Mouse (Mus musculus): ENCODE measurements around the gene Scrn1. TPM values are rescaled to one million over a fixed set of nuclear protein-coding genes. Genes with fewer than 3 reads are reported as not detected.

Scrn1 gene
- polyA plus RNA-seq, 1 experiment from 2014 or later = 8.6 TPM

- WGBS = 91% methylated on average over 4 of the region's 4 CpGs
- no peak overlapping the region for H3K9ac ChIP-seq
- no peaks in the 10 kb centered on the region for H3K36me3 ChIP-seq
- no peak for ATAC-seq (replicated peaks; ENCODE audit: low FRiP score)
- no peak overlapping the region for H3K4me3 ChIP-seq (replicated peaks)
- H3K4me2 ChIP-seq = no peak overlapping the region
- no peaks in the 10 kb centered on the region for H3K9me3 ChIP-seq (replicated peaks)
- no peak overlapping the region for H3K27ac ChIP-seq
- H3K4me1 ChIP-seq = peaks cover 30% of the 10 kb centered on the region
- H3K27me3 ChIP-seq = peaks cover 21% of the 10 kb centered on the region
Measured at GRCm38 (mm10) chr6:54563561-54563960, 2.7 kb downstream of the Scrn1 start.

GRCm38 (mm10) chr6:54562018-54562809 lies 4.1 kb downstream of the Scrn1 start:
- no peak for ATAC-seq (replicated peaks; ENCODE audit: low FRiP score)
- H3K27ac ChIP-seq = no peak overlapping the region
- no peaks in the 10 kb centered on the region for H3K9me3 ChIP-seq (replicated peaks)
- no peaks in the 10 kb centered on the region for H3K36me3 ChIP-seq
- WGBS = 73% methylated on average over 16 of the region's 17 CpGs
- H3K9ac ChIP-seq = no peak overlapping the region
- H3K4me3 ChIP-seq (replicated peaks) = no peak overlapping the region
- peaks cover 17% of the 10 kb centered on the region for H3K27me3 ChIP-seq
- peaks cover 20% of the 10 kb centered on the region for H3K4me1 ChIP-seq
- H3K4me2 ChIP-seq = no peak overlapping the region

GRCm38 (mm10) chr6:54558466-54558865 lies 7.8 kb downstream of the Scrn1 start:
- Histone ChIP-seq H3K9ac (no peak overlapping the region), H3K4me1 (peaks cover 8% of the 10 kb centered on the region; the same call in 1 of the 2 replicates), H3K4me3 (replicated peaks) (no peak overlapping the region), H3K36me3 (no peaks in the 10 kb centered on the region), H3K27me3 (no peaks in the 10 kb centered on the region), H3K27ac (no peak overlapping the region), H3K4me2 (no peak overlapping the region), H3K9me3 (replicated peaks) (no peaks in the 10 kb centered on the region)
- WGBS = 68% methylated on average over 7 of the region's 7 CpGs
- no peak for ATAC-seq (replicated peaks; ENCODE audit: low FRiP score)

GRCm38 (mm10) chr6:54557671-54558070 lies 8.6 kb downstream of the Scrn1 start:
- Histone ChIP-seq H3K9me3 (replicated peaks) (no peaks in the 10 kb centered on the region), H3K4me2 (no peak overlapping the region), H3K4me3 (replicated peaks) (no peak overlapping the region), H3K27ac (no peak overlapping the region), H3K36me3 (no peaks in the 10 kb centered on the region), H3K4me1 (peaks cover 9% of the 10 kb centered on the region; the same call in 1 of the 2 replicates), H3K9ac (no peak overlapping the region), H3K27me3 (no peaks in the 10 kb centered on the region)
- no peak for ATAC-seq (replicated peaks; ENCODE audit: low FRiP score)
- WGBS = 93% methylated on average over 7 of the region's 7 CpGs

- H3K9ac ChIP-seq = no peak overlapping the region
- WGBS = 56% methylated on average over 1 of the region's 1 CpGs
- no peak overlapping the region for H3K4me2 ChIP-seq
- H3K27ac ChIP-seq = no peak overlapping the region
- no peak for ATAC-seq (replicated peaks; ENCODE audit: low FRiP score)
- H3K4me1 ChIP-seq = peaks cover 16% of the 10 kb centered on the region; the same call in 1 of the 2 replicates
- H3K27me3 ChIP-seq = no peaks in the 10 kb centered on the region
- no peaks in the 10 kb centered on the region for H3K9me3 ChIP-seq (replicated peaks)
- no peak overlapping the region for H3K4me3 ChIP-seq (replicated peaks)
- no peaks in the 10 kb centered on the region for H3K36me3 ChIP-seq
Measured at GRCm38 (mm10) chr6:54555816-54556215, 10.5 kb downstream of the Scrn1 start.

GRCm38 (mm10) chr6:54554341-54555110 lies 11.8 kb downstream of the Scrn1 start:
- Histone ChIP-seq H3K4me1 (peaks cover 16% of the 10 kb centered on the region; the same call in 1 of the 2 replicates), H3K27me3 (no peaks in the 10 kb centered on the region), H3K27ac (peak overlapping the region; percentile 28; the same call in 1 of the 2 replicates), H3K9ac (no peak overlapping the region), H3K9me3 (replicated peaks) (no peaks in the 10 kb centered on the region), H3K4me2 (no peak overlapping the region), H3K4me3 (replicated peaks) (no peak overlapping the region), H3K36me3 (no peaks in the 10 kb centered on the region)
- WGBS = 52% methylated on average over 8 of the region's 8 CpGs
- ATAC-seq (replicated peaks; ENCODE audit: low FRiP score) = peak; percentile 42; the same call in 1 of the 2 replicates

- Histone ChIP-seq H3K27ac (no peak overlapping the region), H3K9me3 (replicated peaks) (no peaks in the 10 kb centered on the region), H3K27me3 (no peaks in the 10 kb centered on the region), H3K4me1 (peaks cover 22% of the 10 kb centered on the region), H3K36me3 (no peaks in the 10 kb centered on the region), H3K9ac (no peak overlapping the region), H3K4me2 (no peak overlapping the region), H3K4me3 (replicated peaks) (no peak overlapping the region)
- WGBS = 79% methylated on average over 2 of the region's 2 CpGs
- no peak for ATAC-seq (replicated peaks; ENCODE audit: low FRiP score)
Measured at GRCm38 (mm10) chr6:54553632-54554031, 12.7 kb downstream of the Scrn1 start.

- Histone ChIP-seq H3K4me1 (peaks cover 27% of the 10 kb centered on the region), H3K4me2 (no peak overlapping the region), H3K27me3 (no peaks in the 10 kb centered on the region), H3K9ac (no peak overlapping the region), H3K27ac (no peak overlapping the region), H3K9me3 (replicated peaks) (no peaks in the 10 kb centered on the region), H3K36me3 (no peaks in the 10 kb centered on the region), H3K4me3 (replicated peaks) (no peak overlapping the region)
- 76% methylated on average over 9 of the region's 9 CpGs for WGBS
- no peak for ATAC-seq (replicated peaks; ENCODE audit: low FRiP score)
Measured at GRCm38 (mm10) chr6:54552721-54553413, 13.4 kb downstream of the Scrn1 start.

GRCm38 (mm10) chr6:54550801-54551323 lies 15.4 kb downstream of the Scrn1 start:
- ATAC-seq (replicated peaks; ENCODE audit: low FRiP score) = no peak
- no peaks in the 10 kb centered on the region for H3K36me3 ChIP-seq
- no peak overlapping the region for H3K27ac ChIP-seq
- peaks cover 27% of the 10 kb centered on the region for H3K4me1 ChIP-seq
- no peak overlapping the region for H3K4me2 ChIP-seq
- H3K9ac ChIP-seq = no peak overlapping the region
- 41% methylated on average over 7 of the region's 7 CpGs for WGBS
- no peaks in the 10 kb centered on the region for H3K27me3 ChIP-seq
- no peaks in the 10 kb centered on the region for H3K9me3 ChIP-seq (replicated peaks)
- no peak overlapping the region for H3K4me3 ChIP-seq (replicated peaks)

GRCm38 (mm10) chr6:54549311-54549710 lies 17.0 kb downstream of the Scrn1 start:
- no peak for ATAC-seq (replicated peaks; ENCODE audit: low FRiP score)
- H3K9ac ChIP-seq = no peak overlapping the region
- WGBS = 59% methylated on average over 4 of the region's 4 CpGs
- H3K36me3 ChIP-seq = no peaks in the 10 kb centered on the region
- H3K27ac ChIP-seq = no peak overlapping the region
- peaks cover 24% of the 10 kb centered on the region for H3K4me1 ChIP-seq
- no peaks in the 10 kb centered on the region for H3K27me3 ChIP-seq
- H3K9me3 ChIP-seq (replicated peaks) = no peaks in the 10 kb centered on the region
- H3K4me3 ChIP-seq (replicated peaks) = no peak overlapping the region
- H3K4me2 ChIP-seq = no peak overlapping the region

GRCm38 (mm10) chr6:54548314-54549019 lies 17.8 kb downstream of the Scrn1 start:
- 60% methylated on average over 13 of the region's 13 CpGs for WGBS
- 0 out of 2 replicates have a peak overlapping the region, but pooled peaks have one; percentile 3 for H3K4me2 ChIP-seq
- H3K4me1 ChIP-seq = peaks cover 19% of the 10 kb centered on the region
- H3K27me3 ChIP-seq = no peaks in the 10 kb centered on the region
- ATAC-seq (replicated peaks; ENCODE audit: low FRiP score) = no peak; the same call in 1 of the 2 replicates
- H3K36me3 ChIP-seq = no peaks in the 10 kb centered on the region
- H3K9ac ChIP-seq = no peak overlapping the region
- H3K4me3 ChIP-seq (replicated peaks) = no peak overlapping the region
- no peak overlapping the region for H3K27ac ChIP-seq
- no peaks in the 10 kb centered on the region for H3K9me3 ChIP-seq (replicated peaks)

Measured in kidney, embryonic 15.5 days (tissue).